Mouse (Mus musculus) layer of hippocampus, adult 9-10 months (tissue): Measurements from ENCODE around the gene Tcl1b2.
"Not testable (repeated sequence)": the region's sequence is repeated elsewhere in the genome, so short reads cannot be mapped to it uniquely, and the experiment has no call there.

Experiments used
- DNase-seq: peaks from one replicate; pipeline ENCODE4 v3.0.0; 2022; ENCODE audit warnings: low spot score

The Tcl1b2 gene

GRCm38 (mm10) chr12:105145714-105146113 lies at the start of gene Tcl1b2:
TSS of gene Tcl1b2 (plus strand) at chr12:105146014.
- DNase-seq, result no peak

- no peak for DNase-seq
Measured at GRCm38 (mm10) chr12:105099466-105100044, 46.3 kb upstream of the Tcl1b2 start.

DNA sequence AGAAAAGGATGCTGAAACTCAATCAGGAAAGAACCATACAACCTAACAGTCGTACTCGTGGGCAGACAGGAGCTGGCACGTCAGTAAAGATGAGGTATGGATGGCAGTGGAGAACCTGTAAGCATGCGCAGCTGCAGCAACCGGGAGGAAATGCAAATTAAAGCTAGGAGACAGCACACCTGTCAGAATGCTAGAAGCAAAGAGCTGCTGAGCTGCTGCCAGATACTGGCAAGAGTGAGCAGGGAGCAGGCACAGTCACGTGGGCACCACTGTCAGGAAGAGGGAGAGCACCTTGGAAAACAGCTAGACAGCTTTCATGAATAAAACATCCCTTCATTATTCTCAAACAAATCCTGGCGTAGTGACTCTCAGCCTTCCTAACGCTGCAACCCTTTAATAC lies 42.9 kb upstream of the Tcl1b2 start:
- DNase-seq, result no peak

DNA sequence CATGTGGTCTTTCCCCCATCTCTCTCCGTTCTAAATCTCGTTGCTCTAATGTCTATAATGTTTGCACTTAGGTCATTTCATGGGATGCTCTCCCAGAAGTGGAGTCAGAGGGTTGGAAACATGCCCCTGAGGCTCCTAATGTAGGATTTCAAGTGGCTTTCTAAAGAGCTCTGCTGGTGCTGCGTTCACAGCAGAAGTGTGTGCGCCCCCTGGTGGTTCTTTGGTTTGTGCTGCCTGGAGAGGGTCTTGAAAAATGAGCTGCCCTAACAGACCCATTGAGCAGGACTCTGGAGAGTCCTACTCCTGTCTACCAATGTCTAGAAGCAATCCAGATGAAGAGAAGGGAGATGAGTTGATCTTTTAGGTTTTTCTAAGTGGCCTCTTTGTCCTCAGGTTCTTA lies 41.8 kb upstream of the Tcl1b2 start:
- peak; percentile 36 for DNase-seq

DNA sequence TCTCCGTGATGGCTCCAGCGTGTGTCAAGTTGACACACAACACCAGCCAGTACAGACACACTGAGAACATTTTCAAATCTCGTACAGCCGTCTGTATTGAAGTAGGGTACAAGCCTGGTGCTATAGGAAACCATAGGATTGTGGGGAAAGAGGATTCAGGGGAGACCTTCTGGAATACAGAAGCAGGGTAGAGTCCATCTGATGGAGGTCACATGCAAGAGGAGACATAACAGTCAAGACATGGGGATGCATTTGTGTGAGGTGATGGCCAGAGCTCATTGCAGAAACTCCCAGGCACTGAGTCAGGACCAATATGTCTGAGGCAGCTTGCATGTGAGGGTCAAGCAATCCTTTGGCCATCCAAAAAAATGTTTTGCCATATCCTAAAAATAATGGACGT lies 40.5 kb upstream of the Tcl1b2 start:
- no peak for DNase-seq

GRCm38 (mm10) chr12:105108856-105109255 lies 37.0 kb upstream of the Tcl1b2 start:
- no peak for DNase-seq

- peak; percentile 15 for DNase-seq
Measured at GRCm38 (mm10) chr12:105109406-105109805, 36.4 kb upstream of the Tcl1b2 start.

GRCm38 (mm10) chr12:105109812-105110211 lies 36.0 kb upstream of the Tcl1b2 start:
- no peak for DNase-seq

DNA sequence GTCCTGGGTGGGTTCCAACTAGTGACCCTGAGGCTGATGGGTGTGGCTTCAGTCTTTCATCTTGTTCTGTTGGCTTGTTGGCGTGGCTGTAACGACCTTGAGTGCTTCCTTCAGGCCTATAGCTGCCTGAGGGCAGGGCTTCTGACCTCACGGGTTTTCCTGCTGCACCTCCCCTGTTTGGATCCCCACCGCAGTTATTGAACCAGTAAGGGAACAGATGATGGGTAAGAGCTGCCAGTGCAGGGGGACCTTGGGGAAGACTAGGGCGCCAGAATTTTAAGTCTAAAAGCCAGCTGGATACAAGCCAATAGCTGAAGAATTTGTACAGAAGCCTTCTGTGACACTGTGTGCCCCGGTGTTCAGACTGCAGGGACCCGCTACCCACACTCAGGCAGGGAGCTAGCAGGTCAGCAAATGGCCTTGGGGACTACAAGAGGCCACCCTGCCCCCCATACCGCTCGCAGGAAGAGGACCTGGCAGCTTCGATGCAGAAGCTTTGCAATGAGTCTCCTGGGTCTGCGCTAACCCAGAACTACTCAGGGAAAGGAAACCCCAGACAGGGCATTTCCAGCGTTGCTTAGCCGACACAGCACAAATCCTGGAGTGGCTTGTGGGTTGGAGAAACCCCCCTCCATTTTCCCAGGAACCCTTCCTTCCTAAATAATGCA lies 33.4 kb upstream of the Tcl1b2 start:
- DNase-seq, result no peak

- no peak for DNase-seq
Measured at GRCm38 (mm10) chr12:105116648-105117047, 29.2 kb upstream of the Tcl1b2 start.

DNA sequence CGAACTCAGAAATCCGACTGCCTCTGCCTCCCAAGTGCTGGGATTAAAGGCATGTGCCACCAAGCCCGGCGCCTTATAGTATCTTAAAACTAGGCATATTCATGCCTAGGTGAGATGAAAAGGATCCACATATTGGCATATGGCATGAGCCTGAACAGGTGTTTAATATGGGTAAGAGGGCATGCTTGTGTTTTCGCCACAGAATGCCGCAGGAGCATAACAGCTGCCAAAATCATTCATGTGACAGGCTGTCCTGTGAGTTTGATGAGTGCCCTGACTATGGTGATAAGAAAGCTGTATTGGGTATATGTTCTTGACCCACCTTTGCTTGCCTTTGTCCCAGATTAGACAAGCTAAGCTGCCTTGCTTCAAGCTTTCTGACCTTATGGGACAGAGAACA lies 20.5 kb upstream of the Tcl1b2 start:
- DNase-seq, result no peak

DNA sequence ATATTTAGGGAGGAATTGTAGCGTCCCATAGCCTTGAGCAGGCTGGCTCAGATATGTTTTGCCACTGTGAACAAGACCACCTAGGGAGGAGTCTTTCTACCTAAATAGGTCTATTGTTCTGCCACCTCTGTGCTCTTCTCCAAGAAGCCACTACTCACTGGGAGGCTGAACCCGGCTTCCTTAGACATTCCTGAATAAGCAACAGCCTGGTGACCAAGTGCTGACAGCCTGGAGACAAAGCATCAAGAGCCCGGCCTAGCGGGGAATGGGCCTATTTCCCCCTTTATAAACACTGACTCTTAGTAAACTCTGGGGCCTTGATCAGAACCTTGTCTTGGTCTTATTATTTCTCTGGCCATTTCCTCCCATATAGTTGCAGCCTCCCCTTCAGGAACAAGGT lies 19.3 kb upstream of the Tcl1b2 start:
- no peak for DNase-seq

GRCm38 (mm10) chr12:105127607-105128006 lies 18.2 kb upstream of the Tcl1b2 start:
- no peak for DNase-seq

DNA sequence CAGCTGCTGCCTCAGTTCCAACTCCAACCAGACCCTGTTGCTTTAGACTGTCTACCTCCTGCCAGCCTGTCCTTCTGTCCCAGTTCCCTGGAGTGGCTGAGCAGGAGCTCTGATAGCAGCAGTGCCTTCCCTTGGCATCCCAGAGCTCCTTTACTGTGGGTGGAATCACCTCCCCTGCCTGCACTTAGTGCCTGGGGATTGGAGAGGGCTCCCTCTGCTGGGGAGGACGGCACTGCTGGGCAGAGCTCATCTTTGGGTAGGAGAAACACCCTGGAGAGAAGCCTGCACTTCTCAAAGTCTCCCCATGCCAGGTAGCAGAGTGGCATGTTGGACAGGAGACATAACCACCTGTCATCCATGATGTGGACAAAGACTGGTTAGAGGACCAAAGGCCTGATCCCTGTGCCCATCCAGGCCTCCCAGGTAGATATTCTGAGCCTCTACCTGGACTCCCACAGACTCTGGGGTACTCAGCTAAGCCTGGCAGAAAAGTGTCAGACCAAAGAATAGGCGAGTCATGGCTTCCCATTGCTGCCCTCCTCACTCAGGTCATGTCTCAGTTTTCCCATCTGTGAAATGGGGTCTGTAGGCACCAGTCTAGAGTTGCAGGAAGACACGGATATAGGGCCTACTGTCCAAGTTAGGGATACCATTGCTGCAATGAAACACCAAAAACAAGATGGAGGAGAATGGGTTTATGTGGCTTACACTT lies 16.2 kb upstream of the Tcl1b2 start:
- not testable (repeated sequence) for DNase-seq

- DNase-seq, result not testable (repeated sequence)
Measured at GRCm38 (mm10) chr12:105134167-105134566, 11.6 kb upstream of the Tcl1b2 start.

DNA sequence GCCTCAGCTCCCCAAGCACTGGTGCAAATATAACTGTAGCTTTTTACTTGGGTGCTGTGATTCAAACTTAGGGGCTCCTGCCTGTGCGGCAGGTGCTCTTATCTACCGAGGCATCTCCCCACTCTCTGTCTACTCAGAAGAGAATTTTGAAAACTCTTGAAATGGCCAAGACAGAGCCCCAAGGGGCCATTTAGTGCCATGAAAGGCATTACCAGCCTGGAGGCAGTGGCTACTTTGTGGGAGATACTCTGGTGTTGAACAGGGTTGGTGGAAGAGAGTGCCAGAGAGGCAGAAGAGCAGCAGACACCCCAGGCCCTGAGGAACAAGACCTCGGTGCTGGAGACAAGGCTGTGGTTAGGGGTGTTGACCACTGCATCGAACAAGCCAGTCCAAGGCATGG lies 11.0 kb upstream of the Tcl1b2 start:
- not testable (repeated sequence) for DNase-seq

DNA sequence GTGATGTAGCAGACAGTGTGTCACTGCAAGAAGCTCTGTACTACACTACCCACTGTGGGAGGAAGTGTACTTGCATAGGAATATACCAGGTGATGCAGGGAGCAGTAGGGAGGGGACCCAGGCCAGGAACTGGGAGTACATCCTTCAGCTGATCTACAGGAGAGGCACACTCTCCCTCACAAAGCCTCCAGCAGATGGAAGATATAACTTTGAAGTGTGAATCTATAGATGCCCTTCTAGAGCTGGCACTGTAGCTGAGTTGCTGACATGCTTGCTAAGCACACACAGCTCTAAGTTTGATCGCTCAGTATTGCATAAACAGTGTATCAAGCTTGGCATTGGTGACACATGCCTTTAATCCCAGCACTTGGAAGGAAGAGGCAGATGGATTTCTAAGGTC lies 8.1 kb upstream of the Tcl1b2 start:
- DNase-seq, result not testable (repeated sequence)

DNA sequence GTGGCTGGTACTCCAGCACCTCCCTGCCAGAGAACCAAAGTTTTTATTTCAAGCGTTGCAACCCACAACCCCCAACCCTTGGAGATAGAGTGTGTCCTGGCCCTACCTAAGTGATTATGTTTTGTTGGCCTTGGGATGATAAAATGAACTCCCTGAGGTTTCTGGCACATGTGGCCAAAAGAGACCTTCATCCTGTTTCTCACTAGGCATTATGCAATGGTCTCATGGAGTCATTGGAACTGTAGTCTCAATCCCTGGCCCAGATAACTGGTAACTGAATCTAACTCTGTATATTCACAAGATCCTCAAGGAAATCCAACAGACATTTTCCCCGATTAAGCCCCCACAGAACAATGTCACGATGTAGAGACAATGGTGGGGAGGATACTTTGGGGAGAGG lies 2.7 kb upstream of the Tcl1b2 start:
- DNase-seq, result no peak

- not testable (repeated sequence) for DNase-seq
Measured at GRCm38 (mm10) chr12:105144928-105145327, 886 bp upstream of the Tcl1b2 start.

- not testable (repeated sequence) for DNase-seq
Measured at GRCm38 (mm10) chr12:105155286-105155685, 9.5 kb downstream of the Tcl1b2 start.

- DNase-seq, result no peak
Measured at GRCm38 (mm10) chr12:105158842-105159241, 13.0 kb downstream of the Tcl1b2 start.

DNA sequence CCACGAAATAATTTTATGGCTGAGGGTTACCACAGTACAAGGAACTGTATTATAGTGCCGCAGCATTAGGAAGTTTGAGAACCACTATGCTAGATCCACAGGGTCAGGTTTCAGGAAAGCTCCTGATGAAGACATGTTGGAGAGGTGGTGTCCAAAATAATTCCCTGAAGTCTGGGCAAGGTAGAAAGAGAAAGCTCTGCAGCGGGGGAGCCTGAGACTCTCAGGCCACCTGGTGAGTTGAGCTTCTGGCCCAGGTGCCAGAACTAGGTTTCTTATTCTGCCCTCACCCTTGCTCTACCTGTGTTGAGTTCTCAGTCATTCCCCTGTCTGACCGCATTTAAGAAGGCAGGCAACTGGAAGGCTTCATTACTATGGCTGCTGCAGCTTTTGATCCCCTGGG lies 13.6 kb downstream of the Tcl1b2 start, which contains the start of gene Tcl1b1:
Tcl1b1 (plus strand) TSS at position 301 of the 400 bp plus-strand sequence.
- no peak for DNase-seq

DNA sequence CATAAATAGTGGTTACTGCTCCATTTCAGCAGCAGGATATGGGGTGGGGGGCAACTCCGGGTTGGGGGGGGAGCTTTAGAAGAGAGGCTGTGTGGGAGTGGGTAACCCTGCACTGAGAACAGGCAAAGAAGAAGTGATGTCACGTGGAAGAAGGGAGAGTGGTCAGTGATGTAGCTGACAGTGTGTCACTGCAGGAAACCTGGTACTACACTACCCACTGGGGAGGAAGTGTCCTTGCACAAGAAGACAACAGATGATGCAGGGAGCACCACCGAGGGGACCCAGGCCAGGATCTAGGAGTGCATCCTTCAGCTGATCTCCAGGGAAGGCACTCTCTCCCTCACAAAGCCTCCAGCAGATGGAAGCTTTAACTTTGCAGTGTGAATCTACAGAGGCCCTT lies 20.9 kb downstream of the Tcl1b2 start:
- DNase-seq, result no peak
